ENCODE assay signal across 16 mouse cellular contexts in the genomic region with DNA sequence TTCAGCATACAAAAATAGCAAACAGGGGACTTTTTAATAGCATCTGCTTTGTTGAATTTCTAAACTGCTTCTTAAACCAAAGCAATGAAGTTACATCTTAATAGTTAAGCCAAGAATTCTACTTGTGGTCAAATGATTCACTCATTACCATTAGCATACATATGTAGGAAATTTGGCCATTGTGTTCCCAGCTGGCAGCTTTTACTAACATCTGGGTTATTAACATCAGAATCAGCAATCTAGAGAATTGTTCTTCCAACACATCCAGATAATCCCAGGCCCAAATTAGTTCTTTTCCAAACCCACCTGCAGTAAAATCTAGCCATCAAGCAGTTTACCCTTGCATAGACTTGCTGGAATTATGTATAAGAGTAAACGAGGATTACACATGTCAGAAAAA.
"Had no signal": no experiment of that assay in that cellular context is flagged by ENCODE, and none has a peak within 500 bp of the region (broad histone marks: within the 10 kb centered on the region; RNA-seq: fewer than 3 reads in every experiment).

No protein-coding gene starts in this region.

- H3K4me3 ChIP-seq: lung, embryonic 15.5 days; megakaryocyte, embryonic 14.5 days; midbrain, embryonic 13.5 days; midbrain, embryonic 15.5 days; neural tube, embryonic 12.5 days; stomach, embryonic 15.5 days had no signal

- H3K9me3 ChIP-seq: lung, embryonic 15.5 days; megakaryocyte, embryonic 14.5 days; midbrain, embryonic 13.5 days; midbrain, embryonic 15.5 days; neural tube, embryonic 12.5 days; stomach, embryonic 15.5 days had no signal

- H3K4me1 ChIP-seq: lung, embryonic 15.5 days; megakaryocyte, embryonic 14.5 days; midbrain, embryonic 13.5 days; midbrain, embryonic 15.5 days; neural tube, embryonic 12.5 days; stomach, embryonic 15.5 days had no signal

- DNase-seq: lung, adult 2 months; lung, postnatal 14 days; lung, postnatal 36 days; right cerebral cortex, postnatal 14 days; thymus, adult 2 months; thymus, postnatal 36 days had no signal

- H3K4me2 ChIP-seq: lung, embryonic 15.5 days; midbrain, embryonic 11.5 days; midbrain, embryonic 13.5 days; midbrain, embryonic 15.5 days; neural tube, embryonic 12.5 days; stomach, embryonic 15.5 days had no signal

- H3K36me3 ChIP-seq: lung, embryonic 15.5 days; midbrain, embryonic 13.5 days; midbrain, embryonic 15.5 days; neural tube, embryonic 12.5 days; stomach, embryonic 15.5 days had no signal

- H3K27me3 ChIP-seq: lung, embryonic 15.5 days; megakaryocyte, embryonic 14.5 days; midbrain, embryonic 13.5 days; midbrain, embryonic 15.5 days; neural tube, embryonic 12.5 days; stomach, embryonic 15.5 days had no signal

- H3K9ac ChIP-seq: lung, embryonic 15.5 days; midbrain, embryonic 13.5 days; midbrain, embryonic 15.5 days; neural tube, embryonic 12.5 days; stomach, embryonic 15.5 days had no signal

- H3K27ac ChIP-seq: lung, embryonic 15.5 days; macrophage; midbrain, embryonic 13.5 days; midbrain, embryonic 15.5 days; neural tube, embryonic 12.5 days; stomach, embryonic 15.5 days; stomach, postnatal 0 days had no signal

- ATAC-seq: lung, postnatal 0 days; midbrain, embryonic 13.5 days; midbrain, embryonic 15.5 days had no signal
